Mouse (Mus musculus) bone marrow macrophage, adult 2 months (primary cell): Measurements from ENCODE around the gene Pfkp.

Experiments used
- CTCF ChIP-seq: IDR thresholded peaks from 2 replicates; pipeline ENCODE4 v1.5.1; 2012; ENCODE audit warnings: low read depth, mild to moderate bottlenecking, low read length, moderate library complexity
- POLR2A ChIP-seq: IDR thresholded peaks from 2 replicates; pipeline ENCODE4 v1.6.1; 2012; ENCODE audit warnings: mild to moderate bottlenecking, low read depth, low read length, borderline replicate concordance

DNA sequence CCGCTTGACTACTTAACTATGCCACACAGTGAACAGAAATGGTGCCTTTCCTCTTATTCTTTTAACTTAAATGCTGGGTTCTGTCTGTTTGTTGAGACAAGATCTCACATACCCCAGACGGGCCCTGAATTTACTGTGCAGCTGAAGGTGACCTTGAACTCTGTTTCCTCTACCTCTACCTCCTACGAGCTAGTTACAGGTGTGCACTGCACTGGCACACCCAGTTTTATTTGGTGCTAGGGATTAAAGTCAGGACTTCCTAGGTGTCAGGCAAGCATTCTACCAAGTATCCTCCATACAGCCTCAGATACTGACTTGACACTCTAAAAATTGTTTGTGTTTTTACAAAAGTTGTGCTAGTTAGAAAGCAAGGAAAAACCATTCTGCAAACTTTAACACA, 22.6 kb downstream of the Pfkp start:
- TF ChIP-seq CTCF (no peak), POLR2A (no peak)
